Mouse (Mus musculus): ENCODE data around the gene Add2. TPM values are rescaled to one million over a fixed set of nuclear protein-coding genes. Genes with fewer than 3 reads are reported as not detected.

Gene Add2
- polyA plus RNA-seq, 1 experiment from 2014 or later = 108 TPM

DNA sequence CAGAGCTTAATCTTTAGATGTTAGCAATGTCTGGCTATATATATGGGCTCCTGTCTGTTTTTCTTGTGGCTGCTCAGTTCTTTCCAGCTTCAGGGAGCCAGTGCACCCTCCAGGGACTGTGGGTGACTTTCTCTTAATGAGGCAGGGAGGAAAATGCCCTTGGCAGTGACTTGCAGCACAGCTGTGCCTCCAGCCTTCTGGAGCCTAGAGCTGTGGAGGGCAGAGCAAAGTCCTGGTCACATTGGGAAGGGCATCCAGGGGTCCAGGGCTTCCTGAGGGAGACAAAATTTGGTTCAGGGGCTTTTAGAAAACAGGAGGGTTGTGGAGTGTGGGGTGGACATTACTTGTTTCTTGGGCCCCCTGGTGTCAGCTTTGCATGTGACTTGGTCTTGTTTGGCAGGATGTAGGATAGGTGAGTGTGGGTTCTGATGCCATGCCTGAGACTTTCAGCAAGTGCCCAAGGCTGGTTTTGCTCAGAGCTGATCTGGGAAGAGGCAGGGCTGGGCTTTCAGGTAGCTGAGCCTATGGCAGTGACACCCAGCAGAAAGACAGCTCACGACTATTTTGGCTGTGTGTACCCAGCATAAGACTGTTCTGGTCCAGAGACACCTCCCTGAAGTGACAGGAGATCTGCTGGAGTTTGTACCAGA is 50.0 kb downstream of the Add2 start:
- no peaks in the 10 kb centered on the region for H3K9me3 ChIP-seq (replicated peaks; ENCODE audit: control insufficient read depth, low read length)
- H3K4me2 ChIP-seq (ENCODE audit: low read length) = no peak overlapping the region
- H3K4me3 ChIP-seq (ENCODE audit: low read depth, low read length) = no peak overlapping the region
- H3K9ac ChIP-seq (ENCODE audit: low read length) = no peak overlapping the region
- WGBS = 94% methylated on average over 1 of the region's 1 CpGs
- H3K27ac ChIP-seq (ENCODE audit: low read depth, low read length) = no peak overlapping the region
- ATAC-seq = no peak
- no peak for DNase-seq (ENCODE audit: low spot score)
- no peaks in the 10 kb centered on the region for H3K27me3 ChIP-seq (replicated peaks; ENCODE audit: control insufficient read depth, insufficient read depth, low read length)
- no peaks in the 10 kb centered on the region; the same call in 1 of the 2 replicates for H3K4me1 ChIP-seq (ENCODE audit: control insufficient read depth, insufficient read depth, low read length)
- 0 out of 2 replicates have a peak, but pooled peaks cover 6% of the 10 kb centered on the region for H3K36me3 ChIP-seq (ENCODE audit: control insufficient read depth, insufficient read depth, low read length)

DNA sequence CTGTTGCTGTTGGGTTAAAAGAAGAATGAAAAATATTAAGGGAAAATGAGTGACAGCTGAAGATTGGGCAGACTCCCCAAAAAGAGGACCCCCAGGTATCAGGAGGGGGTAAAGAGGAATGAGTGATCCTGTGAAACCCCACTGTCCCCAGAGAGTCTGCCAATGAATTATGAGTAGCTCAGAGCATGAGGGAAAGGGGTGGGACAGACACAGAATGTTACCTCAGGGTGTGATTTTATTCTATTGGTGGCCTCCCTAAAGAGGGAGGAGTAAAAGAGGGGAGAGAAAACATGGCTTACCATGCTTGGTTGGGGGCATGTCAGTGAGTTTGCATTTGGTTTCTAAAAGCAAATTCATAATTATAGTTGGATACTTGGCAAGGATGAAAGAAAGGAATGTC is 50.8 kb downstream of the Add2 start:
- no peak overlapping the region for H3K27ac ChIP-seq (ENCODE audit: low read depth, low read length)
- no peak overlapping the region for H3K4me3 ChIP-seq (ENCODE audit: low read depth, low read length)
- no peak overlapping the region for H3K4me2 ChIP-seq (ENCODE audit: low read length)
- no peaks in the 10 kb centered on the region for H3K27me3 ChIP-seq (replicated peaks; ENCODE audit: control insufficient read depth, insufficient read depth, low read length)
- no peak for DNase-seq (ENCODE audit: low spot score)
- no peak overlapping the region for H3K9ac ChIP-seq (ENCODE audit: low read length)
- H3K4me1 ChIP-seq (ENCODE audit: control insufficient read depth, insufficient read depth, low read length) = no peaks in the 10 kb centered on the region; the same call in 1 of the 2 replicates
- H3K9me3 ChIP-seq (replicated peaks; ENCODE audit: control insufficient read depth, low read length) = no peaks in the 10 kb centered on the region
- ATAC-seq = no peak
- 0 out of 2 replicates have a peak, but pooled peaks cover 8% of the 10 kb centered on the region for H3K36me3 ChIP-seq (ENCODE audit: control insufficient read depth, insufficient read depth, low read length)

- DNase-seq (ENCODE audit: low spot score) (peak; percentile 66), ATAC-seq (no peak)
- H3K4me2 ChIP-seq (ENCODE audit: low read length) = no peak overlapping the region
- H3K9ac ChIP-seq (ENCODE audit: low read length) = no peak overlapping the region
- no peak overlapping the region for H3K4me3 ChIP-seq (ENCODE audit: low read depth, low read length)
- no peaks in the 10 kb centered on the region for H3K27me3 ChIP-seq (replicated peaks; ENCODE audit: control insufficient read depth, insufficient read depth, low read length)
- H3K9me3 ChIP-seq (replicated peaks; ENCODE audit: control insufficient read depth, low read length) = no peaks in the 10 kb centered on the region
- no peaks in the 10 kb centered on the region for H3K4me1 ChIP-seq (ENCODE audit: control insufficient read depth, insufficient read depth, low read length)
- no peak overlapping the region for H3K27ac ChIP-seq (ENCODE audit: low read depth, low read length)
- H3K36me3 ChIP-seq (ENCODE audit: control insufficient read depth, insufficient read depth, low read length) = peaks cover 30% of the 10 kb centered on the region
- WGBS = 59% methylated on average over 6 of the region's 6 CpGs
These were observed 57.0 kb downstream of the Add2 start for GRCm38 (mm10) chr6:86085518-86085917.

GRCm38 (mm10) chr6:86086851-86087571 is 58.5 kb downstream of the Add2 start:
- no peaks in the 10 kb centered on the region for H3K4me1 ChIP-seq (ENCODE audit: control insufficient read depth, insufficient read depth, low read length)
- peaks cover 33% of the 10 kb centered on the region for H3K36me3 ChIP-seq (ENCODE audit: control insufficient read depth, insufficient read depth, low read length)
- H3K27ac ChIP-seq (ENCODE audit: low read depth, low read length) = peak overlapping the region; percentile 39; the same call in 1 of the 2 replicates
- 76% methylated on average over 9 of the region's 9 CpGs for WGBS
- DNase-seq (ENCODE audit: low spot score) (peak; percentile 49), ATAC-seq (peak; percentile 50; the same call in 1 of the 2 replicates)
- no peaks in the 10 kb centered on the region for H3K27me3 ChIP-seq (replicated peaks; ENCODE audit: control insufficient read depth, insufficient read depth, low read length)
- no peak overlapping the region for H3K9ac ChIP-seq (ENCODE audit: low read length)
- no peak overlapping the region for H3K4me2 ChIP-seq (ENCODE audit: low read length)
- H3K4me3 ChIP-seq (ENCODE audit: low read depth, low read length) = no peak overlapping the region
- H3K9me3 ChIP-seq (replicated peaks; ENCODE audit: control insufficient read depth, low read length) = no peaks in the 10 kb centered on the region

DNA sequence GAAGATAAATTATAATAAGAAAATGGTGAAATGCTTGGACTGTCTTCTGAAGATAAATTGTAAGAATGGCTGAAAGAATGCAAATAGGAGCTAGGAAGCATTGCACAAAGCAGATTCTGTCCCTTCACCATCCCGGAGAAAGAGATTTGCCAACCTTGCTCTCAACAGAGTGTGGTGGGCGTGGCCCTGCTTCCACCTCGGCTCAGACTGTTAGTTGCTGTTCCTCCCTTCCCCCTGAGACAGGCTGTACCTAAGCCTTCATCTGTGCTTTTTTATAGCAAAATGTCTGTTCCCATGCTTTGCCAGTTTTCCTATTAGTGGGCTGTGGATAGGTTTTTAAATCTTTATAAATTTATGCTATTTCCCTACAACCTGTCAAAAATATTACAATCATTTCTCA is 59.3 kb downstream of the Add2 start:
- H3K27ac ChIP-seq (ENCODE audit: low read depth, low read length) = no peak overlapping the region
- peak; percentile 28 for DNase-seq (ENCODE audit: low spot score)
- peaks cover 40% of the 10 kb centered on the region for H3K36me3 ChIP-seq (ENCODE audit: control insufficient read depth, insufficient read depth, low read length)

DNA sequence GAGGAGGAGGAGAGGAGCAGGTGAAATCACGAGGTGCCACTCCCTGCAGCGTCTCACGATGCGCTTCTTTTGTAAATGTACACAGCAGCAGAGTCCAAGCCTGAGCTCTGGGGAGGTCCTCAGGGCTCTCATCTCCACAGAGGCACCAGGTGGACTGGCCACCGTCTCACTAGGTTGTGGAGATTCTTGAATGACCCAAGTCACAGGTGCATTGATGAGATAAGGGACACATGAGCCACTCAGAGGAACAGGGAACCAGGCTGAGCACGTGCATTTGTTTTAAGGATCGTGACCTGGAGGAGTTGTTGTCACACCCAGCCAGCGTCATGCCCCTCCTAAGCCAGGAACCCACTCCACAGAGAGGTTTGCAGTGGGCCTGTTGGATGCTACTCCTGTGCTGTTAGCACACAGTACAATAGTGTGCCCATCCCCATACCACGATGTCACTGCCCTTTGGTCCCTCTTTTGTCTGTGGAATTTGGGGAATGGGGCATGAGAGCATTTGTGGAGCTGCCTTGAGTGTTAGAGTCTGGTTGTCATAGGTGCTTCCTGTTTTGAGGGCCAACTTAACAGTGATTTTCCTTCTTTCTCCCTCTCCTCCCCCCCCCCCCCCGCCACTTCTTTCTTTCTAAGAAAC is 65.8 kb downstream of the Add2 start:
- Histone ChIP-seq H3K4me3 (ENCODE audit: low read depth, low read length) (no peak overlapping the region), H3K27ac (ENCODE audit: low read depth, low read length) (no peak overlapping the region), H3K27me3 (replicated peaks; ENCODE audit: control insufficient read depth, insufficient read depth, low read length) (no peaks in the 10 kb centered on the region), H3K9ac (ENCODE audit: low read length) (no peak overlapping the region), H3K9me3 (replicated peaks; ENCODE audit: control insufficient read depth, low read length) (no peaks in the 10 kb centered on the region), H3K4me1 (ENCODE audit: control insufficient read depth, insufficient read depth, low read length) (no peaks in the 10 kb centered on the region; the same call in 1 of the 2 replicates), H3K36me3 (ENCODE audit: control insufficient read depth, insufficient read depth, low read length) (peaks cover 44% of the 10 kb centered on the region), H3K4me2 (ENCODE audit: low read length) (no peak overlapping the region)
- DNase-seq (ENCODE audit: low spot score) (no peak), ATAC-seq (no peak)
- 79% methylated on average over 10 of the region's 10 CpGs for WGBS

More for the DNA sequence above, 59.3 kb downstream of the Add2 start:
- no peak for ATAC-seq
- Histone ChIP-seq H3K4me2 (ENCODE audit: low read length) (no peak overlapping the region), H3K4me3 (ENCODE audit: low read depth, low read length) (no peak overlapping the region), H3K9me3 (replicated peaks; ENCODE audit: control insufficient read depth, low read length) (no peaks in the 10 kb centered on the region), H3K9ac (ENCODE audit: low read length) (no peak overlapping the region), H3K4me1 (ENCODE audit: control insufficient read depth, insufficient read depth, low read length) (no peaks in the 10 kb centered on the region), H3K27me3 (replicated peaks; ENCODE audit: control insufficient read depth, insufficient read depth, low read length) (no peaks in the 10 kb centered on the region)
- WGBS = 38% methylated on average over 3 of the region's 3 CpGs

DNA sequence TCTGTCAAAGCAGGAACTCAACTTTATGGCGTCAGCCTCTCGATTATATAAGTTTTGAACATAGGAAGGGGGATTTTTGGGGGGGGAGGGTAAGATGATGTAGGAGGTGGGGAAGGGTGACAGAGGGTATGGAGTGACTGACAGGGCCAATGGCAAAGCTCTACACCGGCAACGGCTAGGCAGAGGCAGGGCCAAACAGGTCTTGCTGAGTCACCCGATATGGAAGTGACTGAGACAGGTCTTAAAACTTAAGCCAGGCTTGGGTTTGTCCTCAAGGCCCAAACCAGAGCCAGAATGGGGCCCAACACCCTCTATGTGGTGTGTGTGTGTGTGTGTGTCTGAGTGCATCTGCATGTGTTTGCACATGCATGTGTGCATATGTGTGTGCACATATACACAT is 67.0 kb downstream of the Add2 start:
- no peak for ATAC-seq
- WGBS = 90% methylated on average over 5 of the region's 5 CpGs
- H3K36me3 ChIP-seq (ENCODE audit: control insufficient read depth, insufficient read depth, low read length) = peaks cover 53% of the 10 kb centered on the region

DNA sequence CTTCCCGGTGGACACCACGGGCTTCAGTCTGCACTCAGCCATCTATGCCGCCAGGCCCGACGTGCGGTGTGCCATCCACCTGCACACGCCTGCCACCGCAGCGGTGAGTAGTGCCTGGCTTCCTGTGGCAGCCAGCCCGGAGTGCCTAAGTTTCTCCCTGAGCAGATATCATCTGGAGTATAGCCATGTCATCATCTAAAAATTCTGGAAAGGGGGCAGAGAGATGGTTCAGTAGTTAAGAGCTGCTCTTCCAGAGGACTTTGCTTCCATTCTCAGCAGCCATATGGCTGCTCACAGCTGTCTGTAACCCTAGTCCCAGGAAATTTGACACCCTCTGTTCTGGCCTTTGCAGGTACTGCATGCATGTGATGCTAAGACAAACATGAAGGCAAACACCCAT is 68.3 kb downstream of the Add2 start:
- DNase-seq (ENCODE audit: low spot score) = no peak
- no peak overlapping the region for H3K4me3 ChIP-seq (ENCODE audit: low read depth, low read length)
- 92% methylated on average over 10 of the region's 10 CpGs for WGBS
- no peaks in the 10 kb centered on the region for H3K27me3 ChIP-seq (replicated peaks; ENCODE audit: control insufficient read depth, insufficient read depth, low read length)
- no peak for ATAC-seq
- H3K9me3 ChIP-seq (replicated peaks; ENCODE audit: control insufficient read depth, low read length) = no peaks in the 10 kb centered on the region
- H3K36me3 ChIP-seq (ENCODE audit: control insufficient read depth, insufficient read depth, low read length) = peaks cover 65% of the 10 kb centered on the region
- no peak overlapping the region for H3K27ac ChIP-seq (ENCODE audit: low read depth, low read length)
- H3K9ac ChIP-seq (ENCODE audit: low read length) = no peak overlapping the region
- H3K4me2 ChIP-seq (ENCODE audit: low read length) = no peak overlapping the region
- no peaks in the 10 kb centered on the region; the same call in 1 of the 2 replicates for H3K4me1 ChIP-seq (ENCODE audit: control insufficient read depth, insufficient read depth, low read length)

More for the DNA sequence above, 67.0 kb downstream of the Add2 start:
- Histone ChIP-seq H3K27me3 (replicated peaks; ENCODE audit: control insufficient read depth, insufficient read depth, low read length) (no peaks in the 10 kb centered on the region), H3K4me2 (ENCODE audit: low read length) (no peak overlapping the region), H3K9me3 (replicated peaks; ENCODE audit: control insufficient read depth, low read length) (no peaks in the 10 kb centered on the region), H3K27ac (ENCODE audit: low read depth, low read length) (no peak overlapping the region), H3K9ac (ENCODE audit: low read length) (no peak overlapping the region), H3K4me1 (ENCODE audit: control insufficient read depth, insufficient read depth, low read length) (no peaks in the 10 kb centered on the region; the same call in 1 of the 2 replicates), H3K4me3 (ENCODE audit: low read depth, low read length) (no peak overlapping the region)
- no peak for DNase-seq (ENCODE audit: low spot score)
